Comparison of ENCODE assay signal across 20 mouse cellular contexts in genomic region chr2:19869167-19869566, GRCm38 (mm10). TPM values are rescaled to one million over a fixed set of nuclear protein-coding genes. Genes with fewer than 3 reads are reported as not detected.
A peak's percentile ranks its signal among the peaks of the same experiment; 100 is the strongest.
DNase-seq lines count a peak whose midpoint lies in the region; ATAC-seq and TF ChIP-seq lines count a peak whose summit lies in the region.
"Had no signal": no experiment of that assay in that cellular context is flagged by ENCODE, and none has a peak within 500 bp of the region (broad histone marks: within the 10 kb centered on the region; RNA-seq: fewer than 3 reads in every experiment).

No protein-coding gene starts in this region.

- H3K36me3 ChIP-seq in hindbrain, embryonic 11.5 days (ENCODE audit: control insufficient read depth, insufficient read depth, low read length): no peaks in the 10 kb centered on the region
- no peaks in the 10 kb centered on the region for H3K36me3 ChIP-seq in hindbrain, embryonic 16.5 days (ENCODE audit: control insufficient read depth, insufficient read depth, low read length)
- H3K36me3 ChIP-seq in midbrain, embryonic 16.5 days (ENCODE audit: control insufficient read depth, insufficient read depth, low read length): no peaks in the 10 kb centered on the region
- no peaks in the 10 kb centered on the region for H3K36me3 ChIP-seq in midbrain, embryonic 15.5 days (replicated peaks)
- no peaks in the 10 kb centered on the region for H3K36me3 ChIP-seq in stomach, postnatal 0 days (ENCODE audit: control insufficient read depth, insufficient read depth, low read length)
- H3K36me3 ChIP-seq: embryonic facial prominence, embryonic 15.5 days; forebrain, embryonic 15.5 days; heart, embryonic 10.5 days; hindbrain, embryonic 10.5 days had no signal

- H3K4me3 ChIP-seq in hindbrain, embryonic 11.5 days (ENCODE audit: low read depth, low read length): no peak overlapping the region
- H3K4me3 ChIP-seq in hindbrain, embryonic 16.5 days (ENCODE audit: low read length): no peak overlapping the region
- no peak overlapping the region for H3K4me3 ChIP-seq in midbrain, embryonic 16.5 days (ENCODE audit: low read depth, low read length)
- no peak overlapping the region for H3K4me3 ChIP-seq in midbrain, embryonic 15.5 days
- H3K4me3 ChIP-seq in stomach, postnatal 0 days (ENCODE audit: low read depth, low read length): no peak overlapping the region
- H3K4me3 ChIP-seq: embryonic facial prominence, embryonic 15.5 days; erythroblast, embryonic 14.5 days; forebrain, embryonic 15.5 days; heart, embryonic 10.5 days; hindbrain, embryonic 10.5 days had no signal

- DNase-seq in hindbrain, embryonic 11.5 days (ENCODE audit: low spot score): peak; percentile 4
- DNase-seq in brain, embryonic 14.5 days (ENCODE audit: low read depth): peak; percentile 41
- DNase-seq in stomach, postnatal 0 days (ENCODE audit: low spot score): no peak
- no peak for DNase-seq in lung, postnatal 36 days
- DNase-seq: adrenal gland, postnatal 14 days; cerebellum, adult 2 months; embryo, embryonic 11 days; gastrocnemius, postnatal 10 days; heart, adult 18-20 months; heart, postnatal 14 days had no signal

- H3K9me3 ChIP-seq in hindbrain, embryonic 11.5 days (ENCODE audit: control insufficient read depth, low read length): no peaks in the 10 kb centered on the region
- no peaks in the 10 kb centered on the region for H3K9me3 ChIP-seq in hindbrain, embryonic 16.5 days (ENCODE audit: control insufficient read depth, low read length)
- H3K9me3 ChIP-seq in midbrain, embryonic 16.5 days (replicated peaks; ENCODE audit: control insufficient read depth, low read length, poor library complexity, severe bottlenecking): no peaks in the 10 kb centered on the region
- no peaks in the 10 kb centered on the region for H3K9me3 ChIP-seq in midbrain, embryonic 15.5 days
- no peaks in the 10 kb centered on the region for H3K9me3 ChIP-seq in stomach, postnatal 0 days (ENCODE audit: control insufficient read depth, low read length)
- H3K9me3 ChIP-seq: embryonic facial prominence, embryonic 15.5 days; forebrain, embryonic 15.5 days; heart, embryonic 10.5 days; hindbrain, embryonic 10.5 days had no signal

- no peak for TF ChIP-seq POLR2A in brain, embryonic 14.5 days (IDR thresholded peaks at IDR 0.05; ENCODE audit: borderline replicate concordance, extremely low read depth, insufficient read depth, insufficient read length, poor library complexity, severe bottlenecking)

- H3K4me1 ChIP-seq in hindbrain, embryonic 11.5 days (replicated peaks; ENCODE audit: control insufficient read depth, insufficient read depth, low read length): no peaks in the 10 kb centered on the region
- no peaks in the 10 kb centered on the region for H3K4me1 ChIP-seq in hindbrain, embryonic 16.5 days (ENCODE audit: control insufficient read depth, insufficient read depth, low read depth, low read length)
- no peaks in the 10 kb centered on the region for H3K4me1 ChIP-seq in midbrain, embryonic 16.5 days (ENCODE audit: control insufficient read depth, insufficient read depth, low read length)
- H3K4me1 ChIP-seq in midbrain, embryonic 15.5 days: no peaks in the 10 kb centered on the region
- no peaks in the 10 kb centered on the region for H3K4me1 ChIP-seq in stomach, postnatal 0 days (replicated peaks; ENCODE audit: control insufficient read depth, insufficient read depth)
- H3K4me1 ChIP-seq: embryonic facial prominence, embryonic 15.5 days; forebrain, embryonic 15.5 days; heart, embryonic 10.5 days; hindbrain, embryonic 10.5 days had no signal

- H3K27me3 ChIP-seq in hindbrain, embryonic 11.5 days (ENCODE audit: control insufficient read depth, insufficient read depth, low read length): no peaks in the 10 kb centered on the region
- no peaks in the 10 kb centered on the region for H3K27me3 ChIP-seq in hindbrain, embryonic 16.5 days (replicated peaks; ENCODE audit: control insufficient read depth, insufficient read depth, low read length)
- H3K27me3 ChIP-seq in midbrain, embryonic 16.5 days (ENCODE audit: control insufficient read depth, insufficient read depth, low read depth, low read length): no peaks in the 10 kb centered on the region
- no peaks in the 10 kb centered on the region for H3K27me3 ChIP-seq in midbrain, embryonic 15.5 days (replicated peaks)
- H3K27me3 ChIP-seq in stomach, postnatal 0 days (ENCODE audit: control insufficient read depth, insufficient read depth, low read length): no peaks in the 10 kb centered on the region
- H3K27me3 ChIP-seq: embryonic facial prominence, embryonic 15.5 days; forebrain, embryonic 15.5 days had no signal

- H3K9ac ChIP-seq in hindbrain, embryonic 11.5 days (ENCODE audit: low read depth, low read length): no peak overlapping the region
- H3K9ac ChIP-seq in hindbrain, embryonic 16.5 days (ENCODE audit: low read depth, low read length): no peak overlapping the region
- H3K9ac ChIP-seq in midbrain, embryonic 16.5 days (ENCODE audit: low read depth, low read length): no peak overlapping the region
- H3K9ac ChIP-seq in midbrain, embryonic 15.5 days: no peak overlapping the region
- no peak overlapping the region for H3K9ac ChIP-seq in stomach, postnatal 0 days (ENCODE audit: low read length)
- H3K9ac ChIP-seq: embryonic facial prominence, embryonic 15.5 days; forebrain, embryonic 15.5 days had no signal

- no peak overlapping the region for H3K4me2 ChIP-seq in hindbrain, embryonic 11.5 days (replicated peaks; ENCODE audit: low read depth, low read length)
- H3K4me2 ChIP-seq in hindbrain, embryonic 16.5 days (ENCODE audit: low read length): no peak overlapping the region
- H3K4me2 ChIP-seq in midbrain, embryonic 16.5 days (ENCODE audit: low read length): no peak overlapping the region
- H3K4me2 ChIP-seq in midbrain, embryonic 15.5 days: no peak overlapping the region
- no peak overlapping the region for H3K4me2 ChIP-seq in stomach, postnatal 0 days (replicated peaks; ENCODE audit: low read depth)
- H3K4me2 ChIP-seq: embryonic facial prominence, embryonic 15.5 days; forebrain, embryonic 15.5 days had no signal

- no peak for ATAC-seq in hindbrain, embryonic 11.5 days (ENCODE audit: low FRiP score)
- ATAC-seq in hindbrain, embryonic 16.5 days: no peak
- peak; percentile 68 for ATAC-seq in midbrain, embryonic 16.5 days
- no peak; the same call in 1 of the 2 replicates for ATAC-seq in midbrain, embryonic 15.5 days (replicated peaks)
- ATAC-seq in stomach, postnatal 0 days (ENCODE audit: low FRiP score, low TSS enrichment): peak; percentile 40; the same call in 1 of the 2 replicates
- ATAC-seq: activated CD4-positive, CD25-positive, alpha-beta regulatory T cell, adult 4 months; forebrain, embryonic 15.5 days; Patski had no signal

- no peak for TF ChIP-seq CTCF in brain, embryonic 14.5 days (IDR thresholded peaks at IDR 0.05; ENCODE audit: borderline replicate concordance, extremely low read depth, insufficient read depth, insufficient read length)
- TF ChIP-seq CTCF in stomach, postnatal 0 days (IDR thresholded peaks at IDR 0.05; ENCODE audit: low read depth): no peak

- no peak for TF ChIP-seq EP300 in stomach, postnatal 0 days (optimal IDR thresholded peaks at IDR 0.05)

- no peak overlapping the region for H3K27ac ChIP-seq in hindbrain, embryonic 11.5 days (ENCODE audit: low read depth, low read length)
- no peak overlapping the region for H3K27ac ChIP-seq in hindbrain, embryonic 16.5 days (ENCODE audit: low read depth, low read length)
- no peak overlapping the region for H3K27ac ChIP-seq in midbrain, embryonic 16.5 days (ENCODE audit: low read length)
- H3K27ac ChIP-seq in midbrain, embryonic 15.5 days: no peak overlapping the region
- H3K27ac ChIP-seq in stomach, postnatal 0 days (replicated peaks): no peak overlapping the region
- H3K27ac ChIP-seq: embryonic facial prominence, embryonic 15.5 days; forebrain, embryonic 15.5 days; heart, embryonic 10.5 days; hindbrain, embryonic 10.5 days had no signal

RNA-seq across cellular contexts. Expression of gene Etl4, which starts 40.4 kb away (rescaled TPM):
- 14.9 and 26.2 TPM in 2 replicates for polyA plus RNA-seq in hindbrain, embryonic 11.5 days (2014; fragmentation: Nextera tagmentation; extraction: Ambion mirVana)
- 5.0 and 6.2 TPM in 2 replicates for polyA plus RNA-seq in hindbrain, embryonic 16.5 days (2015; fragmentation: Nextera tagmentation; extraction: Ambion mirVana)
- polyA plus RNA-seq in midbrain, embryonic 16.5 days (2015; fragmentation: Nextera tagmentation; extraction: Ambion mirVana): 3.5 and 4.9 TPM in 2 replicates
- 3.1 and 3.5 TPM in 2 replicates for polyA plus RNA-seq in midbrain, embryonic 15.5 days (2015; fragmentation: Nextera tagmentation; extraction: Ambion mirVana)
- 12.3 and 24.2 TPM in 2 replicates for polyA plus RNA-seq in brain, embryonic 14.5 days (2012; rRNA removed)
- 12.4 and 13.8 TPM in 2 replicates for polyA plus RNA-seq in stomach, postnatal 0 days (2015; fragmentation: Nextera tagmentation; extraction: Ambion mirVana)
- polyA plus RNA-seq: activated CD4-positive, CD25-positive, alpha-beta regulatory T cell, adult 4 months; erythroblast, embryonic 14.5 days had no signal

Comparison
In these comparisons a context has a peak if more than half of its experiments do, and no peak if none do; other contexts are left out.
1. ATAC-seq: peak in midbrain, embryonic 16.5 days (single experiment) and stomach, postnatal 0 days (single experiment); none in hindbrain, embryonic 11.5 days (single experiment), hindbrain, embryonic 16.5 days (single experiment) and midbrain, embryonic 15.5 days (single experiment).
2. DNase-seq: peak in hindbrain, embryonic 11.5 days (single experiment) and brain, embryonic 14.5 days (single experiment); none in stomach, postnatal 0 days (single experiment) and lung, postnatal 36 days (single experiment).